Mouse (Mus musculus): ENCODE measurements around the gene Ldhc. TPM values are rescaled to one million over a fixed set of nuclear protein-coding genes. Genes with fewer than 3 reads are reported as not detected.

Ldhc gene
- total and polyA plus RNA-seq, 3 experiments: not detected

DNA sequence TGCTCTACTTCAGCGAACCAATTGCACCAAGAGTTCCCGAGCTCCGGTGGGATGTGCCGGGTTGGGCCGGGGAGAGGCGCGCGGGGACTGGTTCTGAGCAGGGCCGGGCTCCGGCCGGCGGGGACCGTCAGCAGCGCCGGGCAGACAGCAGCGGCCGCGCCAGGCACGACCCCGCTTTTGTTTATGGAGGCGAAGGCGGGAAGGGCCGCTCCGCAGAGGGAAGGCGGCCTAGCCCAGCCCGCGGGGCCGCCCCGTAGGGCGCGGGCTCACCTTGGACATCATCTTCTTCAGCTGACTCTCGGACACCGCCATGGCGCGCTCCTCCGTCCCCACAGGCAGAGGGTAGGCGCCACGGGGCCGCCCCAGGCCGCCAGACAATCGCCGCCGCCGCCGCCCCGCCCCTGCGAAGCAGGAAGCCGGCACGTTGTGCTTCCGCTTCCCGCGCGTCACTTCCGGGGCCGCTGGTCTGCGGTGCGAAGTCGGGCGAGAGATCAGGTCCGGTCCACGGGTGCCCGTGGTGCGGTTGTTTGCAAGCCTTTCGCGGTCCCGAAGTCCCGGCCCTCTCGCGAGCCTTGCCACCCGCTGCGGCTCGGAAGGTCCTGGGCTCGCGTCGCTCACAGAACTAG lies 58.7 kb downstream of the Ldhc start, which contains the start of gene Tsg101 (continued):
- TF ChIP-seq JUN (IDR thresholded peaks at IDR 0.05; ENCODE audit: insufficient read depth, low read depth, low read length): no peak
- TF ChIP-seq TCF12 (IDR thresholded peaks at IDR 0.05; ENCODE audit: low read depth, low read length): peak; percentile 87
- TF ChIP-seq BHLHE40 (IDR thresholded peaks at IDR 0.05; ENCODE audit: low read depth, low read length): peak; percentile 72
- TF ChIP-seq EP300 (IDR thresholded peaks at IDR 0.05; ENCODE audit: low read length): no peak
- peak; percentile 52; the same call in 1 of the 2 replicates for TF ChIP-seq SIN3A (IDR thresholded peaks at IDR 0.05; ENCODE audit: low read length)
- TF ChIP-seq CHD1 (IDR thresholded peaks at IDR 0.05; ENCODE audit: low read depth, low read length): no peak
- no peak for TF ChIP-seq MYC (IDR thresholded peaks at IDR 0.05; ENCODE audit: low read depth, low read length)
- TF ChIP-seq ZC3H11A (IDR thresholded peaks at IDR 0.05; ENCODE audit: low read depth, low read length): no peak
- no peak for TF ChIP-seq ZKSCAN1 (IDR thresholded peaks at IDR 0.05; ENCODE audit: borderline replicate concordance, low read depth, low read length)

DNA sequence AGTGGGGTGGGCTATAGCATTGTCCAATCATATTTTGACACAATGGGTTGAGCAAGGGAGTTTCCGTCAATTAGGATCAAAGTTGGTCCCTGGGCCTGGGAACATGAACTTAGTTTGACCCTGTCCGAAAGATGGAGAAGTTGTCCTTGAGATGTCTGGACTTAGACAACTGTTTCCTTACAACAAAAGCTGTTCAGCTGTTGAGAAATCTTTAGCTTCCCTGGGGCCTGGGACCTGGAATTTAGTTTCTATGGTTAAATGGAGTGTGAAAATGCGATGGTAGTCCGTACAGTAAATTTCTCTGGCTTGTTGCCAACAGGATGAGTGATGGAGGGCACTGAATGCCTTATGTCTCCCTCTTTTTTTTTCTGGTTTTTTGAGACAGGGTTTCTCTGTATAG lies 61.1 kb downstream of the Ldhc start:
- dilution Hi-C loops (cut with MboI; ENCODE audit: extremely low pct_ligation_motif_present, extremely low pct_unique_long_range_greater_than_20kb, low sequenced_read_pairs) (no loop called here), in situ Hi-C loops (cut with MboI; ENCODE audit: low pct_ligation_motif_present, low pct_unique_long_range_greater_than_20kb, low sequenced_read_pairs) (no loop called here)
- Histone ChIP-seq H3K9me3 (replicated peaks; ENCODE audit: low read length) (no peaks in the 10 kb centered on the region), H3K4me2 (ENCODE audit: insufficient read depth, low read depth, poor library complexity, severe bottlenecking) (no peak overlapping the region), H3K27me3 (replicated peaks) (no peaks in the 10 kb centered on the region), H3K4me1 (ENCODE audit: control insufficient read depth in 1 of 2, insufficient read depth in 2 of 2) (peaks cover 6 to 21% of the 10 kb centered on the region in 2 experiments; a peak in 3 of 4 replicates), H3K79me2 (replicated peaks; ENCODE audit: control insufficient read depth, extremely low read depth, insufficient read depth, poor library complexity, severe bottlenecking) (peaks cover 21% of the 10 kb centered on the region), H3K36me3 (replicated peaks in 1 of 2; ENCODE audit: control insufficient read depth in 1 of 2, insufficient read depth in 1 of 2, low read length in 1 of 2) (peaks cover 4 to 13% of the 10 kb centered on the region in 2 experiments), H3K9ac (ENCODE audit: insufficient read depth, low read depth) (no peak overlapping the region), H3K4me3 (replicated peaks in 1 of 3; ENCODE audit: low read depth in 2 of 3, low read length in 2 of 3, poor library complexity in 1 of 3) (no peak overlapping the region), H3K27ac (ENCODE audit: insufficient read depth, low read depth) (no peak overlapping the region)
- no peak for DNase-seq (ENCODE audit: extremely low read depth)
- no peak for TF ChIP-seq ZMIZ1 (IDR thresholded peaks at IDR 0.05; ENCODE audit: low read depth, low read length)
- no peak for TF ChIP-seq CTCF (conservative IDR thresholded peaks at IDR 0.05 in 1 of 2, IDR thresholded peaks at IDR 0.05 in 1 of 2; ENCODE audit: low read depth in 2 of 2, low read length in 2 of 2)
- TF ChIP-seq BHLHE40 (IDR thresholded peaks at IDR 0.05; ENCODE audit: low read depth, low read length): no peak
- TF ChIP-seq HCFC1 (IDR thresholded peaks at IDR 0.05; ENCODE audit: low read depth, low read length): no peak
- TF ChIP-seq ETS1 (conservative IDR thresholded peaks at IDR 0.05; ENCODE audit: low read depth, low read length): no peak
- no peak for TF ChIP-seq EP300 (IDR thresholded peaks at IDR 0.05; ENCODE audit: low read length)
- no peak for TF ChIP-seq TCF12 (IDR thresholded peaks at IDR 0.05; ENCODE audit: low read depth, low read length)
- TF ChIP-seq IRF4 (IDR thresholded peaks at IDR 0.05; ENCODE audit: low read depth, low read length): no peak
- no peak for TF ChIP-seq ZKSCAN1 (IDR thresholded peaks at IDR 0.05; ENCODE audit: borderline replicate concordance, low read depth, low read length)
- no peak for TF ChIP-seq MYC (IDR thresholded peaks at IDR 0.05; ENCODE audit: low read depth, low read length)
- TF ChIP-seq MAZ (IDR thresholded peaks at IDR 0.05; ENCODE audit: low read depth, low read length): no peak
- TF ChIP-seq MAX (IDR thresholded peaks at IDR 0.05; ENCODE audit: low read length): no peak
- TF ChIP-seq CHD1 (IDR thresholded peaks at IDR 0.05; ENCODE audit: low read depth, low read length): no peak
- TF ChIP-seq SIN3A (IDR thresholded peaks at IDR 0.05; ENCODE audit: low read length): no peak
- TF ChIP-seq JUND (conservative IDR thresholded peaks at IDR 0.05; ENCODE audit: low read depth, low read length): no peak
- TF ChIP-seq NELFE (IDR thresholded peaks at IDR 0.05; ENCODE audit: low read depth, low read length): no peak
- TF ChIP-seq USF1 (IDR thresholded peaks at IDR 0.05; ENCODE audit: low read depth, low read length): no peak
- TF ChIP-seq NRF1 (IDR thresholded peaks at IDR 0.05; ENCODE audit: low read depth, low read length): no peak
- TF ChIP-seq POLR2AphosphoS2 (IDR thresholded peaks at IDR 0.05; ENCODE audit: low read depth, low read length): no peak
- TF ChIP-seq CHD2 (IDR thresholded peaks at IDR 0.05; ENCODE audit: low read length): no peak

Other genes with a start within 250 kb of the Ldhc start
- 13.8 and 14.1 TPM in 2 replicates for gene Sergef, start 221.4 kb upstream of the Ldhc start, total RNA-seq (2012; rRNA removed)
- 13.0 and 16.3 TPM in 2 replicates for gene Sergef, start 221.4 kb upstream of the Ldhc start, total RNA-seq (2014; rRNA removed)
- gene Sergef, start 221.4 kb upstream of the Ldhc start, polyA plus RNA-seq (2012; ENCODE audit: insufficient read length, low read depth): 17.9 and 18.0 TPM in 2 replicates
- 0.13 and 0.17 TPM in 2 replicates for gene Tph1, start 188.7 kb upstream of the Ldhc start, total RNA-seq (2012; rRNA removed)
- gene Tph1, start 188.7 kb upstream of the Ldhc start, total RNA-seq (2014; rRNA removed): not detected in 2 replicates
- 0.22 TPM in 1 of 2 replicates, not detected in the other for gene Tph1, start 188.7 kb upstream of the Ldhc start, polyA plus RNA-seq (2012; ENCODE audit: insufficient read length, low read depth)
- gene Saal1, start 150.5 kb upstream of the Ldhc start, total RNA-seq (2012; rRNA removed): 15.1 and 16.6 TPM in 2 replicates
- gene Saal1, start 150.5 kb upstream of the Ldhc start, total RNA-seq (2014; rRNA removed): 14.7 and 15.2 TPM in 2 replicates
- 24.5 and 27.6 TPM in 2 replicates for gene Saal1, start 150.5 kb upstream of the Ldhc start, polyA plus RNA-seq (2012; ENCODE audit: insufficient read length, low read depth)
- not detected in 2 replicates for gene Saa3, start 145.5 kb upstream of the Ldhc start, total RNA-seq (2012; rRNA removed)
- 0.59 TPM in 1 of 2 replicates, not detected in the other for gene Saa3, start 145.5 kb upstream of the Ldhc start, total RNA-seq (2014; rRNA removed)
- not detected in 2 replicates for gene Saa3, start 145.5 kb upstream of the Ldhc start, polyA plus RNA-seq (2012; ENCODE audit: insufficient read length, low read depth)
- gene Saa4, start 128.6 kb upstream of the Ldhc start, total RNA-seq (2012; rRNA removed): not detected in 2 replicates
- gene Saa4, start 128.6 kb upstream of the Ldhc start, total RNA-seq (2014; rRNA removed): not detected in 2 replicates
- not detected in 2 replicates for gene Saa4, start 128.6 kb upstream of the Ldhc start, polyA plus RNA-seq (2012; ENCODE audit: insufficient read length, low read depth)
- gene Saa1, start 118.2 kb upstream of the Ldhc start, total RNA-seq (2012; rRNA removed): not detected in 2 replicates
- not detected in 2 replicates for gene Saa1, start 118.2 kb upstream of the Ldhc start, total RNA-seq (2014; rRNA removed)
- gene Saa1, start 118.2 kb upstream of the Ldhc start, polyA plus RNA-seq (2012; ENCODE audit: insufficient read length, low read depth): not detected in 2 replicates
- not detected in 2 replicates for gene Saa2, start 109.4 kb upstream of the Ldhc start, total RNA-seq (2012; rRNA removed)
- gene Saa2, start 109.4 kb upstream of the Ldhc start, total RNA-seq (2014; rRNA removed): not detected in 2 replicates
- gene Saa2, start 109.4 kb upstream of the Ldhc start, polyA plus RNA-seq (2012; ENCODE audit: insufficient read length, low read depth): not detected in 2 replicates
- 21.9 and 26.0 TPM in 2 replicates for gene Hps5, start 65.1 kb upstream of the Ldhc start, total RNA-seq (2012; rRNA removed)
- gene Hps5, start 65.1 kb upstream of the Ldhc start, total RNA-seq (2014; rRNA removed): 17.8 and 20.3 TPM in 2 replicates
- 17.2 and 20.8 TPM in 2 replicates for gene Hps5, start 65.1 kb upstream of the Ldhc start, polyA plus RNA-seq (2012; ENCODE audit: insufficient read length, low read depth)
- 79.2 and 103 TPM in 2 replicates for gene Gtf2h1, start 65.1 kb upstream of the Ldhc start, total RNA-seq (2012; rRNA removed)
- 161 and 198 TPM in 2 replicates for gene Gtf2h1, start 65.1 kb upstream of the Ldhc start, total RNA-seq (2014; rRNA removed)
- gene Gtf2h1, start 65.1 kb upstream of the Ldhc start, polyA plus RNA-seq (2012; ENCODE audit: insufficient read length, low read depth): 164 and 172 TPM in 2 replicates
- gene Ldha, start 19.7 kb upstream of the Ldhc start, total RNA-seq (2012; rRNA removed): 702 and 970 TPM in 2 replicates
- gene Ldha, start 19.7 kb upstream of the Ldhc start, total RNA-seq (2014; rRNA removed): 1,007 and 1,199 TPM in 2 replicates
- 1,412 and 1,555 TPM in 2 replicates for gene Ldha, start 19.7 kb upstream of the Ldhc start, polyA plus RNA-seq (2012; ENCODE audit: insufficient read length, low read depth)
- gene Tsg101, start 58.8 kb downstream of the Ldhc start, total RNA-seq (2012; rRNA removed): 19.8 and 23.8 TPM in 2 replicates
- 46.0 and 49.9 TPM in 2 replicates for gene Tsg101, start 58.8 kb downstream of the Ldhc start, total RNA-seq (2014; rRNA removed)
- 84.1 and 93.5 TPM in 2 replicates for gene Tsg101, start 58.8 kb downstream of the Ldhc start, polyA plus RNA-seq (2012; ENCODE audit: insufficient read length, low read depth)
- gene Uevld, start 97.3 kb downstream of the Ldhc start, total RNA-seq (2012; rRNA removed): 2.6 and 2.9 TPM in 2 replicates
- gene Uevld, start 97.3 kb downstream of the Ldhc start, total RNA-seq (2014; rRNA removed): 4.6 and 5.2 TPM in 2 replicates
- gene Uevld, start 97.3 kb downstream of the Ldhc start, polyA plus RNA-seq (2012; ENCODE audit: insufficient read length, low read depth): 5.5 and 6.6 TPM in 2 replicates
- gene Gm9999, start 122.4 kb downstream of the Ldhc start, total RNA-seq (2012; rRNA removed): not detected in 2 replicates
- gene Gm9999, start 122.4 kb downstream of the Ldhc start, total RNA-seq (2014; rRNA removed): not detected in 2 replicates
- gene Gm9999, start 122.4 kb downstream of the Ldhc start, polyA plus RNA-seq (2012; ENCODE audit: insufficient read length, low read depth): not detected in 2 replicates
- gene Spty2d1, start 147.2 kb downstream of the Ldhc start, total RNA-seq (2012; rRNA removed): 10.5 and 14.3 TPM in 2 replicates
- 22.9 and 24.6 TPM in 2 replicates for gene Spty2d1, start 147.2 kb downstream of the Ldhc start, total RNA-seq (2014; rRNA removed)
- 29.9 and 32.6 TPM in 2 replicates for gene Spty2d1, start 147.2 kb downstream of the Ldhc start, polyA plus RNA-seq (2012; ENCODE audit: insufficient read length, low read depth)
- 0.29 and 0.30 TPM in 2 replicates for gene Tmem86a, start 189.4 kb downstream of the Ldhc start, total RNA-seq (2012; rRNA removed)
- gene Tmem86a, start 189.4 kb downstream of the Ldhc start, total RNA-seq (2014; rRNA removed): 0.61 and 0.82 TPM in 2 replicates
- 1.5 and 2.0 TPM in 2 replicates for gene Tmem86a, start 189.4 kb downstream of the Ldhc start, polyA plus RNA-seq (2012; ENCODE audit: insufficient read length, low read depth)

Data from CH12.LX (cell line).